In the genomic region with DNA sequence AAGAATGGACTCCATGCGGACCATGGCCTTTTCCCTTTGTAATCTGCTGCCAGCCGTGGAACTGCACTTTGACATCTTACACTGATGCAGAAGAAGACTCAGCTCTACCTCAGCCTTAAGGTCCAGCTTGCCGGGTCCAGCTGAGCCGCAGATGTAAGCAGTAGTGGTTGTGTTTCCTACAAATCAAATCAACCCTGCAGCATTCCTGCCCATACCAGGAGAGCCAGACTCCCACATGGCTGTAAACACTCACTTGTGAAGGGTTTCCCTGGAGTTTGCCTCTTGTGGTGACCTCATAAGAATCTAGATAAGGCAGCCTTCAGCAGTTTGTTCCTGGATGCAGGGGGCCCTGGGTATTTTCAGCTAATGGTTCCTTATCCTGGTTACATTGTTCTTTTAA, we compare ENCODE assay signal across 18 mouse cellular contexts. TPM values are rescaled to one million over a fixed set of nuclear protein-coding genes. Genes with fewer than 3 reads are reported as not detected.
A peak's percentile ranks its signal among the peaks of the same experiment; 100 is the strongest.
DNase-seq lines count a peak whose midpoint lies in the region; ATAC-seq lines count a peak whose summit lies in the region.
"Had no signal": no experiment of that assay in that cellular context is flagged by ENCODE, and none has a peak within 500 bp of the region (broad histone marks: within the 10 kb centered on the region; RNA-seq: fewer than 3 reads in every experiment).

No protein-coding gene starts in this region.

- 90% methylated on average over 4 of the region's 4 CpGs for WGBS in forebrain, embryonic 11.5 days
- WGBS in forebrain, embryonic 15.5 days, result 88% methylated on average over 4 of the region's 4 CpGs
- 41% methylated on average over 4 of the region's 4 CpGs for WGBS in heart, embryonic 16.5 days
- WGBS in intestine, embryonic 15.5 days, result 38% methylated on average over 4 of the region's 4 CpGs
- 60% methylated on average over 4 of the region's 4 CpGs for WGBS in stomach, embryonic 15.5 days

- no peak overlapping the region for H3K9ac ChIP-seq in forebrain, embryonic 11.5 days (ENCODE audit: low read length)
- H3K9ac ChIP-seq in forebrain, embryonic 15.5 days (replicated peaks), result no peak overlapping the region
- no peak overlapping the region; the same call in 1 of the 2 replicates for H3K9ac ChIP-seq in heart, embryonic 16.5 days (ENCODE audit: low read length)
- H3K9ac ChIP-seq in intestine, embryonic 15.5 days, result no peak overlapping the region
- no peak overlapping the region for H3K9ac ChIP-seq in stomach, embryonic 15.5 days
- H3K9ac ChIP-seq: liver, embryonic 15.5 days; midbrain, embryonic 15.5 days had no signal

- DNase-seq in forebrain, embryonic 11.5 days (ENCODE audit: low spot score), result peak; percentile 32
- DNase-seq in heart, adult 9 months (ENCODE audit: low spot score in 2 of 2), result no peak
- no peak for DNase-seq in layer of hippocampus, adult 8-10 months (ENCODE audit: low spot score in 2 of 2)
- DNase-seq: adrenal gland, adult 8-10 months; cerebellum, adult 11 months; cerebellum, postnatal 25 days; gastrocnemius, adult 2 months; kidney, adult 8-10 months; thymus, postnatal 25 days had no signal

- no peak overlapping the region for H3K4me3 ChIP-seq in forebrain, embryonic 11.5 days (ENCODE audit: low read depth, low read length)
- H3K4me3 ChIP-seq in forebrain, embryonic 15.5 days, result no peak overlapping the region
- no peak overlapping the region for H3K4me3 ChIP-seq in heart, embryonic 16.5 days (ENCODE audit: low read length)
- H3K4me3 ChIP-seq in intestine, embryonic 15.5 days (replicated peaks), result no peak overlapping the region
- H3K4me3 ChIP-seq in stomach, embryonic 15.5 days (replicated peaks), result no peak overlapping the region
- H3K4me3 ChIP-seq: gastrocnemius, adult 2 months; liver, embryonic 15.5 days; megakaryocyte, embryonic 14.5 days; midbrain, embryonic 15.5 days had no signal

- H3K27ac ChIP-seq in forebrain, embryonic 11.5 days (ENCODE audit: low read depth, low read length), result no peak overlapping the region
- no peak overlapping the region for H3K27ac ChIP-seq in forebrain, embryonic 15.5 days (replicated peaks)
- H3K27ac ChIP-seq in heart, embryonic 16.5 days (ENCODE audit: low read length), result peak overlapping the region; percentile 48
- H3K27ac ChIP-seq in intestine, embryonic 15.5 days, result 0 out of 2 replicates have a peak overlapping the region, but pooled peaks have one; percentile 13
- no peak overlapping the region for H3K27ac ChIP-seq in stomach, embryonic 15.5 days
- H3K27ac ChIP-seq: gastrocnemius, adult 2 months; liver, embryonic 15.5 days; midbrain, embryonic 15.5 days had no signal

- no peak overlapping the region for H3K4me2 ChIP-seq in forebrain, embryonic 11.5 days (ENCODE audit: low read depth, low read length, severe bottlenecking)
- H3K4me2 ChIP-seq in forebrain, embryonic 15.5 days (replicated peaks), result no peak overlapping the region
- 0 out of 2 replicates have a peak overlapping the region, but pooled peaks have one; percentile 6 for H3K4me2 ChIP-seq in heart, embryonic 16.5 days (ENCODE audit: low read depth, low read length)
- H3K4me2 ChIP-seq in intestine, embryonic 15.5 days (replicated peaks), result no peak overlapping the region
- H3K4me2 ChIP-seq in stomach, embryonic 15.5 days, result no peak overlapping the region
- H3K4me2 ChIP-seq: liver, embryonic 15.5 days; midbrain, embryonic 15.5 days had no signal

- H3K4me1 ChIP-seq in forebrain, embryonic 11.5 days (replicated peaks; ENCODE audit: control insufficient read depth, insufficient read depth, low read length), result no peaks in the 10 kb centered on the region
- peaks cover 1% of the 10 kb centered on the region; the same call in 1 of the 2 replicates for H3K4me1 ChIP-seq in forebrain, embryonic 15.5 days
- H3K4me1 ChIP-seq in heart, embryonic 16.5 days (ENCODE audit: control insufficient read depth, insufficient read depth, low read length), result peaks cover 16% of the 10 kb centered on the region
- peaks cover 8% of the 10 kb centered on the region; the same call in 1 of the 2 replicates for H3K4me1 ChIP-seq in intestine, embryonic 15.5 days (replicated peaks)
- H3K4me1 ChIP-seq in stomach, embryonic 15.5 days, result 0 out of 2 replicates have a peak, but pooled peaks cover 8% of the 10 kb centered on the region
- H3K4me1 ChIP-seq: liver, embryonic 15.5 days had no signal

- no peaks in the 10 kb centered on the region for H3K27me3 ChIP-seq in forebrain, embryonic 11.5 days (ENCODE audit: control insufficient read depth, insufficient read depth, low read length)
- H3K27me3 ChIP-seq in forebrain, embryonic 15.5 days, result no peaks in the 10 kb centered on the region
- H3K27me3 ChIP-seq in heart, embryonic 16.5 days (ENCODE audit: control insufficient read depth, insufficient read depth, low read length), result peaks cover 74% of the 10 kb centered on the region
- H3K27me3 ChIP-seq in intestine, embryonic 15.5 days (replicated peaks), result no peaks in the 10 kb centered on the region
- no peaks in the 10 kb centered on the region for H3K27me3 ChIP-seq in stomach, embryonic 15.5 days (replicated peaks)
- H3K27me3 ChIP-seq: CH12.LX; liver, embryonic 15.5 days; midbrain, embryonic 15.5 days had no signal

- ATAC-seq in forebrain, embryonic 11.5 days (replicated peaks; ENCODE audit: low FRiP score), result no peak
- ATAC-seq in forebrain, embryonic 15.5 days (replicated peaks), result no peak
- no peak for ATAC-seq in heart, embryonic 16.5 days (replicated peaks; ENCODE audit: extremely low read depth, insufficient read depth, low FRiP score)
- peak; percentile 59; the same call in 1 of the 2 replicates for ATAC-seq in intestine, embryonic 15.5 days
- peak; percentile 57; the same call in 1 of the 2 replicates for ATAC-seq in stomach, embryonic 15.5 days (ENCODE audit: insufficient read depth, low FRiP score, low read depth)
- ATAC-seq: hindbrain, embryonic 16.5 days; midbrain, embryonic 15.5 days had no signal

- H3K9me3 ChIP-seq in forebrain, embryonic 11.5 days (ENCODE audit: control insufficient read depth, low read length), result no peaks in the 10 kb centered on the region
- no peaks in the 10 kb centered on the region for H3K9me3 ChIP-seq in forebrain, embryonic 15.5 days
- H3K9me3 ChIP-seq in heart, embryonic 16.5 days (replicated peaks; ENCODE audit: control insufficient read depth, low read length), result no peaks in the 10 kb centered on the region
- H3K9me3 ChIP-seq in intestine, embryonic 15.5 days, result no peaks in the 10 kb centered on the region
- H3K9me3 ChIP-seq in stomach, embryonic 15.5 days, result no peaks in the 10 kb centered on the region
- H3K9me3 ChIP-seq: liver, embryonic 15.5 days; midbrain, embryonic 15.5 days had no signal

- no peaks in the 10 kb centered on the region for H3K36me3 ChIP-seq in forebrain, embryonic 11.5 days (ENCODE audit: control insufficient read depth, insufficient read depth, low read length)
- no peaks in the 10 kb centered on the region for H3K36me3 ChIP-seq in forebrain, embryonic 15.5 days
- no peaks in the 10 kb centered on the region for H3K36me3 ChIP-seq in heart, embryonic 16.5 days (ENCODE audit: control insufficient read depth, insufficient read depth)
- no peaks in the 10 kb centered on the region for H3K36me3 ChIP-seq in intestine, embryonic 15.5 days
- H3K36me3 ChIP-seq in stomach, embryonic 15.5 days, result no peaks in the 10 kb centered on the region
- H3K36me3 ChIP-seq: liver, embryonic 15.5 days; midbrain, embryonic 15.5 days had no signal

RNA-seq across cellular contexts. Expression of a gene that starts 6.9 kb away (rescaled TPM):
- polyA plus RNA-seq in forebrain, embryonic 11.5 days (2014; fragmentation: Nextera tagmentation; extraction: Ambion mirVana), result 33.6 and 39.7 TPM in 2 replicates
- 46.7 and 53.4 TPM in 2 replicates for polyA plus RNA-seq in forebrain, embryonic 15.5 days (2015; fragmentation: Nextera tagmentation; extraction: Ambion mirVana)
- polyA plus RNA-seq in heart, embryonic 16.5 days (2015; fragmentation: Nextera tagmentation; extraction: Ambion mirVana), result 62.8 and 63.1 TPM in 2 replicates
- polyA plus RNA-seq in intestine, embryonic 15.5 days (2015; fragmentation: Nextera tagmentation; extraction: Ambion mirVana), result 43.5 and 46.3 TPM in 2 replicates
- 46.8 and 48.0 TPM in 2 replicates for polyA plus RNA-seq in stomach, embryonic 15.5 days (2015; fragmentation: Nextera tagmentation; extraction: Ambion mirVana)
- 10 to 100 TPM; 24.2 to 29.3 (median 26.5) TPM for total RNA-seq in layer of hippocampus, adult 8-10 months (2022)

RNA-seq across cellular contexts. Expression of a gene that starts 41.4 kb away (rescaled TPM):
- polyA plus RNA-seq in forebrain, embryonic 11.5 days (2014; fragmentation: Nextera tagmentation; extraction: Ambion mirVana), result 1.1 and 1.8 TPM in 2 replicates
- 0.60 and 0.79 TPM in 2 replicates for polyA plus RNA-seq in forebrain, embryonic 15.5 days (2015; fragmentation: Nextera tagmentation; extraction: Ambion mirVana)
- 0.32 and 0.41 TPM in 2 replicates for polyA plus RNA-seq in heart, embryonic 16.5 days (2015; fragmentation: Nextera tagmentation; extraction: Ambion mirVana)
- 0.15 and 0.43 TPM in 2 replicates for polyA plus RNA-seq in intestine, embryonic 15.5 days (2015; fragmentation: Nextera tagmentation; extraction: Ambion mirVana)
- polyA plus RNA-seq in stomach, embryonic 15.5 days (2015; fragmentation: Nextera tagmentation; extraction: Ambion mirVana), result 0.19 and 0.35 TPM in 2 replicates
- under 1 TPM in 3 of 4 experiments, not detected in 1; 0.23 to 0.59 (median 0.55) TPM for total RNA-seq in layer of hippocampus, adult 8-10 months (2022)

RNA-seq across cellular contexts. Expression of a gene that starts 41.7 kb away (rescaled TPM):
- 132 and 135 TPM in 2 replicates for polyA plus RNA-seq in forebrain, embryonic 11.5 days (2014; fragmentation: Nextera tagmentation; extraction: Ambion mirVana)
- polyA plus RNA-seq in forebrain, embryonic 15.5 days (2015; fragmentation: Nextera tagmentation; extraction: Ambion mirVana), result 83.9 and 88.4 TPM in 2 replicates
- polyA plus RNA-seq in heart, embryonic 16.5 days (2015; fragmentation: Nextera tagmentation; extraction: Ambion mirVana), result 47.8 and 51.4 TPM in 2 replicates
- polyA plus RNA-seq in intestine, embryonic 15.5 days (2015; fragmentation: Nextera tagmentation; extraction: Ambion mirVana), result 70.5 and 71.5 TPM in 2 replicates
- polyA plus RNA-seq in stomach, embryonic 15.5 days (2015; fragmentation: Nextera tagmentation; extraction: Ambion mirVana), result 70.9 and 77.3 TPM in 2 replicates
- total RNA-seq in layer of hippocampus, adult 8-10 months (2022), result 10 to 100 TPM; 27.5 to 29.7 (median 27.9) TPM

RNA-seq across cellular contexts. Expression of a gene that starts 46.8 kb away (rescaled TPM):
- 89.3 and 98.2 TPM in 2 replicates for polyA plus RNA-seq in forebrain, embryonic 11.5 days (2014; fragmentation: Nextera tagmentation; extraction: Ambion mirVana)
- 63.3 and 64.3 TPM in 2 replicates for polyA plus RNA-seq in forebrain, embryonic 15.5 days (2015; fragmentation: Nextera tagmentation; extraction: Ambion mirVana)
- 57.6 and 69.8 TPM in 2 replicates for polyA plus RNA-seq in heart, embryonic 16.5 days (2015; fragmentation: Nextera tagmentation; extraction: Ambion mirVana)
- polyA plus RNA-seq in intestine, embryonic 15.5 days (2015; fragmentation: Nextera tagmentation; extraction: Ambion mirVana), result 156 and 161 TPM in 2 replicates
- 121 and 142 TPM in 2 replicates for polyA plus RNA-seq in stomach, embryonic 15.5 days (2015; fragmentation: Nextera tagmentation; extraction: Ambion mirVana)
- 10 to 100 TPM; 28.4 to 34.6 (median 30.9) TPM for total RNA-seq in layer of hippocampus, adult 8-10 months (2022)

Comparison
In these comparisons a context has a peak if more than half of its experiments do, and no peak if none do; other contexts are left out.
1. ATAC-seq: peak in intestine, embryonic 15.5 days (single experiment) and stomach, embryonic 15.5 days (single experiment); none in forebrain, embryonic 11.5 days (single experiment), forebrain, embryonic 15.5 days (single experiment) and heart, embryonic 16.5 days (single experiment).
2. H3K27ac ChIP-seq: peak in heart, embryonic 16.5 days (single experiment) and intestine, embryonic 15.5 days (single experiment); none in forebrain, embryonic 11.5 days (single experiment), forebrain, embryonic 15.5 days (single experiment) and stomach, embryonic 15.5 days (single experiment).